Mouse (Mus musculus) T-helper 17 cell (primary cell): ENCODE data around the gene Kcnq1.

ENCODE experiments used
- in situ Hi-C, 2 experiments: fragments of 300-600 bp; cut with MboI, MseI; formaldehyde crosslinking; loops; 1 replicate in 1 of 2; 2 replicates in 1 of 2; pipeline ENCODE4 v1.15.1; 2025; ENCODE audit warnings: high pct_unique_total_duplicates in 2 of 2

Kcnq1 gene

DNA sequence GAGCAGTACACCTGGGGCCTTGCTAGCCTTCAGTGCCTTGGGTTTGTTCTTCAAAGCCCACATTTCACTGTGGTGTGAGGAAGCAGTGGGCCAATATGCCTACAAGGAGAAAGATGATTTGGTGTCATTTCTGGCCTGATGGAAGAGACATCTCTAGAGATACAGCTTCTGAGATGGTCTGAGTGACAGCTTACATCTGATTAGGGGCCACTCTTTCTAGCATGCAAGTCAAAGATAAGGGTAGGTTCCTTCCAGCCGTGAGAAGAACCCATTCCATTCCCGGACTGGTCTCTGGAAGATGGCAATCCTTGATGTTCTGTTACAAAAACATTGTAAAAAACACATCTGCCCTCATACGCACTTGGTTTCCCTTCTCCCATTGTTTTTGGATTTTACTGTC, 63.2 kb downstream of the Kcnq1 start:
- in situ Hi-C loops: no loop called here

DNA sequence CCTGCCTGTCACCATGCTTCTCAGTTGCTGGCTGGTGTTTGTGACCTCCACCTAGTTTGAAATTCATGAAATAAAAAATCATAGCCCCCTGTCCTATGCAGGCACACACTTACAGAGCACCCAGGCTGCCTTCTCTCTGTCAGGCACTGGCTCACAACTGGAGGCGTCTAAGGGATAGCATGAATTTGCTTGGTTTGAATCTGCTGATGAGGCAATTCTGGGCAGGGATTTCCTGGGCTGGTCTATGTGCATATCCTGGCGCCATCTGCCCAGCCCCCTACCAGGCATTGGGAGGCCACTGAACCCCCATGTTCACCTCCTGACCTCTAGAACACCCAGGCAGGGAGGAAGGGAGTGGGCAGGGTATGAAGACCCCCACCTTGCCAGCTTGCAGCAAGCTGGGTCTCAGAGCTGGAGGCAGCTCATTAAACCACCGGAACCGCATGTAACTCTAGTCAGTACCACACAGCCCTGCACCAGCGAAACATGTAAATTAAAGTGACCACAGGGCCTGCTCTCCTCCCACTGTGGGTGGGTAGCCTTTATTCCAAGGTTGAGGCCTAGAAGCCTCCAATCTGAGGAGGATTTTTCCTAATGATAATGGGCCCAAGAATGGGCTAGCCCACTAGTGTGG, 66.9 kb downstream of the Kcnq1 start:
- in situ Hi-C loops: no loop called here

DNA sequence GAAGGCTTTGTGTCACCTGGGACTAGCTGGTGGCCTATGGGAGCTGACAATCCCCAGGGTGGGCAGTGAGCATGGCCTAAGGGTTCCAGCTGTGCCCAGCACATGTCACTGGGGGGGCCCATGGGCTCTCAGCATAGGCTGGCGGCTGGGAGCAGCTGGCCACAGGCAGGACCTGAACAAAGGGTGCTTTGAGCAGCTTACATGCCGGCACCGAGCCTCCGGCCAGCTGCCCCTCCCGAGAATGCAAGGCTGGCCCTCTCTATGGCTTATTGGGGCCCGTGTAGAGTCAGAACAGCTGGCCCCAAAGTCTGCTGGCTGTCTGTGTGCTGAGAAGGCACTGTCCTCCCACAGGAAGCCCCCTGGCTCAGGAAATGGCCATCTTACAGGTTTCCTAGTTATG, 68.5 kb downstream of the Kcnq1 start:
- in situ Hi-C loops: no loop called here

DNA sequence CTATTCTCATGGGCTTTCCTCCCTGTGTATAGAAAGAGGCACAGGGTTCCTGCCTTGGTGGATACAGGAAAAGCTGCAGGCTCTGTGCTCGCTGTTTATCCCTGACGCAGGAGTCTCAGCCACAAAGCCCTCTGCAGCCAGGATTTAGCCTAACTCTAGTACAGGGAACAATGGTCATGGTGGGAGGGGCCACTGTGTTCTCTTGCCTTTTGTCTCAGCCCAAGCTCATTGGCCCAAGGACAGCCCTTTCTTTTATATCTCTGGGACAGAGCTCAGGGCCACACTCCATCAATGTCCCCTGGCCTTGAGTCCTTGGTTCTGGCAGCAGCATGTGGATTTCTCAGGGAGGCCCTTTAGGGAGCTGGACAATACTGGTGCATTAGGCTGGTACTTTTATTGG, 72.7 kb downstream of the Kcnq1 start:
- in situ Hi-C loops: no loop called here

DNA sequence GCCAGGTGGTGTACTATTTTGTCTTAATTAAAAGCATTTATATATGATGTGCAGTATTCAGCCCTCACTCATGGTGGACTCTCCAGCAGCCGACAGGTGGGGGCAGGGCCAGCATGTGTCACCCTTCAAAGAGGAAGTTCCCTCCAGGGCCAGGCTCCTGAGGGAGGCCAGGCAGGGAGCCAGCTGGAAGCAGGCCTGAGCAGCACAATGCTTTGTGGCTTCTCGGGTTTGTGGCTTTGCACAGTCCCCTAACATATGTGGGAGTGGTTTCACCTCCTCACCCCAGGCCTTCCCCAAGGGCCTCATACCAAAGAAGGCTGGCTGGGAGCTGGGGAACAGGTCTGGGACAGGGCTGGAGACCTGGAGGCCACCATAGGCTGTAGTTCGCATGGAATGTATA, 74.6 kb downstream of the Kcnq1 start:
- in situ Hi-C loops: no loop called here

DNA sequence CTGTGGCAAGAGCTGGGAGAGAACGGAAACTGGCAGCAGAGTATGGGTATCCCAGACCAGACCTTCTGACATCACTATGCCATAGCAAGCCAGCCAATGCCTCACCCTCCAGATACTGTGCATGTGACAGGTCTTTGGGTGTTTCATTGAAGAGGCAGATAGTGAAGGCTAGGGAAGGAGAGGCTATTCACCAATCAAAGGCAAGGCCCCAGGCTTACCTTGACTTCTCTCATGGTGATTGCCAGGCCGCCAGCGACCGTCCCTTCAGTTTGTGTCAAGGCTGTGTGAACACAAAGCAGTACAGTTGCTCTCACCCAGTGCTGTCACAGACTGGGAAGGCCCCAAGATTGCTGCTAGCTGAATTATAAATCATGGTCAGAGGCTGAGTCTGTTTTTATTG, 75.1 kb downstream of the Kcnq1 start:
- in situ Hi-C loops: no loop called here

DNA sequence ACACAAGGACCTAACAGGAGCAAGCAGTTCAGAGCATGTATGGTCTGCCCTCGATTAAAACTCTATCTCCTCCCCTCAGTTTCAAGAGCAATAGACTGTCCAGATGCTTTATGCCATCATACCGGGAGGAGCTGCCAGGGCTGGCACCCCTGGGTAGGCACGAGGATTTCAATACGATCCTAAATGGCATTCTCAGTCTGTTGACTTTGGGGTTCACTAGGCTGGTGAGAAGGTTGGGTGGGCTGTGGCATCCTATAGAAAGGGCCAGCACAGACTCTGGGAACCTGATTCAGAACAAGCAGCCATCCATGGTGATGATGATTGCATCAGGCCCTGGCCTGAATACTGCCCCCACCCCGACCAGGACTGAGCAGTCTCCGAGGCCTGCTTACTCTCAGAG, 79.3 kb downstream of the Kcnq1 start:
- in situ Hi-C loops: no loop called here

DNA sequence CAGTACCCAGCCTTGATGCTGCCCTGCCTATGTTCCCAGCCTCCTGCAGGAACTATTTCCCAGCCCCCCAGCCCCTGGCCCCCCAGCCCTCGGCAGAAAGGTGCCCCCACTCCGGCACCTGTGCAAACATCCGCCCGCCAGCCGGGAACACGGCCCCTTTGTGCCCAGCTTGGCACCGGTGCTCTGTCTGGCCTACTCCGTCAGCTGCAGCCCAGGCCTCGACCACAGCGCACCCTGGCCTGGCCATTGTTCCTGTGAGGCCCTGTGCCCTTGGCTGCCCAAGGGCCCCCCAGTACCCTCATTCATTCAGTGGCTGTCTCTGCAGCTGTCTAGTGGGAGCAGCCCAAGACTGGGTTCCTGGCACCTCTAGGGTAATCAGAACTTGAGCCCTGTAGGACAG, 80.2 kb downstream of the Kcnq1 start:
- in situ Hi-C loops: no loop called here

DNA sequence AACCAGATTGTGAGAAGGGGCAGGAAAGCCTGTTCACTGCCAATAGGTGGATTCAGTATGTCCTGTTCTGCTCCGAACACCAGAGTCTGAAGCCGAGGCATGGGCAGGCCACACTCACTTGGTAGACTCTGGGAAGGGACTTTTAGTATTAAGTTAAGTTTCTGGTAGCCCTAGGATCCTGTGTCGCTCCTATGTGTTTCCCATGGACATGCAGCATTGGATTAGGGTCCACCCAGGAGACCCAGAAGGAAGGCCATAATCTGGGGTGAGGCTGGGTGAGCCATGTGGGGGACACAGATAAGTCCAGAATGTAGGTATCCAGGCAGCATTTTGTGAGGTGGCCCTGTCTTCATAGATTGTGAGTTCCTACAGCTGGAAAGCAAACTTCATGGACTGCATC, 81.0 kb downstream of the Kcnq1 start:
- in situ Hi-C loops: no loop called here

DNA sequence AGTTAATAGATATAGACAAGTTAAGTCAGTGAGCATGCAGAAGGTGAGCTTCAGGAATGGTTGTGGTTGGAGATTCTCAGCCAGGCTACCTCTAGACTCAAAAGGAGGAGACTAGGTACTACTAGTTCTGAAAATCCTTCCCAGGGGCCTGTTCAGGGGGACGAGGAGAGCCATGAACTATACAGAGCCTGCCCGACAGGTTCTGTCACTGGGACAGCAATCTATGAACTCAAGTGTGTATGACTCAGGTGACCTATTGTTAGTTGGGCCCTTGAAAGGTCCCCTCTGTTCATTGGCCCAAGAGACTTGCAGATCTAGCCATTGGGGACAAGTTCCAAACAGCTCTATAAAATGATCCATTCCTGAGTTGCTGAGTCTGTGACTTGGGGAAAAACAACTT, 82.4 kb downstream of the Kcnq1 start:
- in situ Hi-C loops: no loop called here

DNA sequence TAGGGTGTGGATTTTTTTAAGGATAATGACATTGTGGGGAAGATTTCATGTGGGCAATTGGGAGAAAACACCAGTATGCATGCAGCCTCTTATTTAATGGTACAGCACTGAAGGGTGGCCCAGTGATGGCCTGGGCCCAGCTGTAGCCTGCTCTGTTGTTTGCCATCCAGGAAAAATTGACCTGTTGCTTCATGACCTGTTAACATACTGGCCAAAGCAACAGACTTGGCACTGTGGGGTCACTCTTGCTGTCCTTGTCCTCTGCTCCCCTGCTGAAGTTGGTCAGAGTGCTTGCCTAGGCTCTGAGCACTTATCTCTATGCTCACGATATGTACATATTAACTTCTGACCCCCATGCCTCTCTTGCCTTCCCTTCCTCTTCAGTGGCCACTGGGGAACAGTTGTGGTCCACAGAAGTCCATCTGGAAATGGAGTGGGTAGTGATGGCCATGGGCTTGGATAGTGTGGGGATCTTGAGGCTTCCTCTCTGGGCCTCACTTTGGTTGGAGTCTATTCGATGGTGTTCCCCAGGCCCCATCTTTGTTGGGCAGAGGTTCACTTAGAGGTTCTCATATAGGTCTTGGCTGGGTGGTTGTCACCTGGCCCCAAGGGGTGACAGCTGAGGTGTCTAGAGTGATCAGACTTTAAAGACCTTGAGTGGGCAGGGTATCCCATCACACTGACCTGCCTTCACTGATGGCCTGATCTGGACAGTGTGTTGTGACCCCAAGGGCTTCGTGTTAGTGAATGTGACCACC, 84.0 kb downstream of the Kcnq1 start:
- in situ Hi-C loops: no loop called here

DNA sequence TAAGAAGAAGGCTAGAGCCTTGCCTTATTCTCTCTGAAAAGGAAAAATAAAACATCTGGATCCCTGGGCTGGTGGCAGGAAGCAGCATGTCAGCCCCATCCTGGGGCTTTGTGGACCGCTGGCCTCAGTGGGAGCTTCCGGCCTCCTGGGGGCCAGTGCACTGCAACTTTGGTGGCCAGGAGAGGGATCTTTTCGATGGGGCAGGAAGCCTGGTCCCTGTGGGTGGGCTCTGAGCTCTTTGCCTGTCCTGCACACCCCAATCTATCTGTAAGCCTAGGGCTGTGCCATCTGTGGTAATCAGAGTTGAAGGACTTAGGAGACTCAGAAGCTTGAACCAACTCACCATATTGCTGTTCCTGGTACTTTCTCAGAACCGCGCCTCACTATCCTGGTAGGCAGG, 84.7 kb downstream of the Kcnq1 start:
- in situ Hi-C loops: no loop called here

DNA sequence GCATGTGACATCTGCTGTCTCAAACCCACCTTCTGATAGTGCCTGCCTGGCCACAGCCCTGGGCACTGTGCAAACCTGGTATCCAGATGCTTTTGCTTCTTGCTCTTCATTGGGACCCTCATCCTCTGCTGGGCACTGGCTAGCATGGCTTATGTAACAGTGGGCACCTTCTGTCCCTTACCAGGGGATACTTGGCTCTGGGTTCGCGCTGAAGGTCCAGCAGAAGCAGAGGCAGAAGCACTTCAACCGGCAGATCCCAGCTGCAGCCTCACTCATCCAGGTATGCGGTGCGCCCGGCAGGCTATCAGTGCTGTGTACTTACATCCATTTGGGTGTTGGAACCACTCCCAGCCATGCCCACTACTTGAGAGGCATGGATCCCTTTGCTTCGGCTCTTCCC, 86.2 kb downstream of the Kcnq1 start:
- in situ Hi-C loops: no loop called here

DNA sequence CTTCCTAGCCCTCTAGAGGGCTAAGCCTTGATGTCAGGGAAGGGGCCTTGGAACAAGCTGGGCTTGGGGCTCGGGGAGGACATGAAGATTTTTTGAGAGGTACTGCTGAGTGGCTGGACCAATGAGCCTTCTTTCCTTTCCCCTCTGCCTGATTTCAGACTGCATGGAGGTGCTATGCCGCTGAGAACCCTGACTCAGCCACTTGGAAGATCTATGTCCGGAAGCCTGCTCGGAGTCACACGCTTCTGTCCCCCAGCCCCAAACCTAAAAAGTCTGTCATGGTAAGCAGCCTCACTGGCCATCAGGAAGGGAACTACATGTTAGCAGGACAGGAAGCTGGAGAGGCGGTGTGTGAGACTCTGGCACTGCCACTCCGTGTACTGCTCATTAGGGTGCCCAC, 87.9 kb downstream of the Kcnq1 start:
- in situ Hi-C loops: no loop called here

DNA sequence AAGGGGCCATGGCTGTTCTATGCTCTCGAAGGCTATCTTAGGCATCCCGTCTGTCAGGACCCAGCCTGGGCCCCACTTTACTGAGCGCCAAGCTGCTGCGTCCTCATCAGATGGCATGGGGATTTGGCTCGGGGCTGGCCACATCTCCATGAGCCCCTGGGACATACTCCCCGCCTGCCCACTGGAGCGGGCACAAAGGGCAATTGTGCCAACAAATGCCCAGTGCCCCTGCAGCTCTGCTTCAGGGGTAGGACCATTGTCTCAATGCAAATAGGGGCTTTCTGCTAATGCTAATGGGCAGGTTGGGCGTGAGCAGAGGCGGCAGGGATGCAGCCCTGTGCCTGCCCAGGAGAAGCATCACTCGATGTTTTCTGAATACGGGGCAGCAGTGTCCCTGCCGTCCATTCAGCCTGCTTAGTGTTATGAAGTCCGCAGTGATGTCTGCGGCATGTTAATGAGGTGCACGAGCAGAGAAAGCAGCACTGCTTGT, 91.8 kb downstream of the Kcnq1 start:
- in situ Hi-C loops: loop anchor here in 1 of 2 experiments (5.0 kb wide), 1 partner anchor 1219 kb away; no protein-coding TSS in a partner anchor

DNA sequence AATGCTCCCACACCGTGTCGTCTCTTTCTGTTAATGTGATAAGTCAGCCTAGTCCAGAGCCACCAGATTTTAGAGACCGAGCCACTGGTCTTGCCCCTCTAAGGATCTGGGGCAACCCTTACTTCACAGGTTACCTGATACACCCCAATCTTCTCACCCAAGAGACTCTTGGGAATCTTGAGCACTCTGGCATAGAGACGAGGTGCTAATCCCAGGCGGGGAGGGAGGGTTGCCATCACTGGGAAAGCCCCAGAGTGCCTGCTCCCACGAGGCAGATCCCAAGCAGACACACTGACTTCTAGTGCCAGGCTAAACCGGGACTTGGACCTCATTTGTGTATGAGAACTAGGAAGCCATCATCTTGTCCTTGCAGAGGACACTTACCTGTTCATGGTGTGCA, 92.3 kb downstream of the Kcnq1 start:
- in situ Hi-C loops: loop anchor here in 1 of 2 experiments (5.0 kb wide), 1 partner anchor 1219 kb away; no protein-coding TSS in a partner anchor

DNA sequence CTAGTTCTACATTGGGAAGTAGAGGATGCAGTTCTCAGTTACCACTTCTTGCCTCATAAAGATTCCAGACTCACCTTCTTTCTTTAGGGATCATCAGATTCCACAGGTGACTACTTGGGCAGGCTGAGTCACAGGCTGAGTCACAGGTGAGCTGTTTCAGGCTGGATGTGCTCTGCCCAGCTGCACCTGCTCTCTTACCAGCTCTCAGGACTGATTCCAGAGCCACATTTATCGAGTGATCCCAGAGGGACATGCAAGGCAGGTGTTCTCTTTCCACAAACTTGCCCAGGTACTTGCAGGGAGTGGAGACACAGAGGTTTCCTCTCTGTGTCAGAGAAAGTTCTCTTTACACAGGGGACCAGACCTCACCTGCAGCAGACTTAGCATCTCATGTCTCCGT, 95.1 kb downstream of the Kcnq1 start:
- in situ Hi-C loops: no loop called here

DNA sequence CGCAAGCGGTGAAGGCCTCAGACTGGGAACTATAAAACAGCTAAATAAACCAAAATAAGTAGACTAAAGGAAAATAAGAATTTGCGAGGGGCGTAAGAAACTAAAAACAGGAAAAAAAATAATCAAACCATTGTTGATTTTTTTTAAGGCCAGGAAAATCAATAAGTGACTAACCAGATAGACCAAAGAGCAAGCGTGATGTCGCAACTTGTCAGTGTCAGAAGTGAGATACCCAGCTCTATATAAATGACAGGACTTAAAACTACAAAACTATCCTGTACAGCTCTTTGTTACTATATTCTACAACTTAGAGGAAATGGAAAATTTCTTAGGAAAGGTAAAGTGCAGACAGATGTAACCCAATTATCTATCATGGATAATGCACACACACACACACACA, 97.7 kb downstream of the Kcnq1 start:
- in situ Hi-C loops: no loop called here

DNA sequence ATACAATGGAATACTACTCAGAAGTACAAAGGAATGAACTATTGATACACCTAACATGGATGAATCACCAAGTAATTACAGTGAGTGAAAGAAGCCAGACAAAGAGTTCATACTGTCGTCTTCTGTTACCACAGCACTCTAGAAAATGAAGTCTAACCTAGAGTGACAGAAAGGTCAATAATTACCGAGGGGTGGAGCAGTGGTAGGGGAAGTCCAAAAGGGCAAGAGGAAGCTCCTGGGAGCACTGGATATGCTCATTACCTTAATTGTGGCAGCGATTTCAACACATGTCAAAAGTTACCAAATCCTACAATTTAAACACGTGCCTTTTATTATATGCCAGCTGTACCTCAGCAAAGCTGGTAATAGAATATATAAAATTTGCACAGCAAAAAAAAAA, 100.9 kb downstream of the Kcnq1 start:
- in situ Hi-C loops: no loop called here

DNA sequence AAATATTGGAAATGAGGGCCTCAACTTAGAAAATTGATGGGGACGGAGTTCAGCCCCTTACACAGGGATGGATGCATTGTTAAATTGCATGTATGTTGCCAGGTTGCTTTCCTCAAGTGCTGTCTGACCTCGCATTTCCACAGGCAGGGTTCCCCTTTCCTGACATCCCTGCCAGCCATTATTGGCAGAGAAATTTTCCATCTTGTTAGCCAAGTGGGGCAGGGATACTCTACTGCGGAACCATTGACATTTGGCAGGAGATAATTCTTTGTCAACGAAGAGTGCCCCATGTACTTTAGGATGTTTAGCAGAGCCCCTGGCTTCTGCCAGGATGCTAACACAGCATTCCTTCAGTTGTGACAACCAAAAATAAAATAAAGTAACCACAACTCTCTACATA, 104.6 kb downstream of the Kcnq1 start:
- in situ Hi-C loops: no loop called here

DNA sequence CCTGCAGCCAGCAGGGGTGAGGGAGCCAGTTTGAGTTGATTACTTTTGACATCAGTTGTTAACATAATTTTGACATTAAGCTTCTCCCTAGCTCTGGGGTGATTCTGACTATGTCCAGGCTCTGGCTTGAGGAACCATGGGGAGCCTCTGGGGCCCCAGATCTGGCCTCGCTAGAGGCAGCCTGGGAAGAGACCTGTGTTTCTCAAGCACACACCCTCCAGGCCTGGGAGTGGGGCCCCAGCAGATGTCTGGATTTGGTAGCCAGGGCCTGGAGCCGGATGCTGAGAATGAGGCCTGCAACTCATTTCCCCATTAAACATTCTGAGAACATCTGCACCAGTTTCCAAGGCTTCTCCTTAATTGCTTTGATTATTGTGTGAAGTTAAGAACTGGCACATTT, 145.0 kb downstream of the Kcnq1 start:
- in situ Hi-C loops: no loop called here

DNA sequence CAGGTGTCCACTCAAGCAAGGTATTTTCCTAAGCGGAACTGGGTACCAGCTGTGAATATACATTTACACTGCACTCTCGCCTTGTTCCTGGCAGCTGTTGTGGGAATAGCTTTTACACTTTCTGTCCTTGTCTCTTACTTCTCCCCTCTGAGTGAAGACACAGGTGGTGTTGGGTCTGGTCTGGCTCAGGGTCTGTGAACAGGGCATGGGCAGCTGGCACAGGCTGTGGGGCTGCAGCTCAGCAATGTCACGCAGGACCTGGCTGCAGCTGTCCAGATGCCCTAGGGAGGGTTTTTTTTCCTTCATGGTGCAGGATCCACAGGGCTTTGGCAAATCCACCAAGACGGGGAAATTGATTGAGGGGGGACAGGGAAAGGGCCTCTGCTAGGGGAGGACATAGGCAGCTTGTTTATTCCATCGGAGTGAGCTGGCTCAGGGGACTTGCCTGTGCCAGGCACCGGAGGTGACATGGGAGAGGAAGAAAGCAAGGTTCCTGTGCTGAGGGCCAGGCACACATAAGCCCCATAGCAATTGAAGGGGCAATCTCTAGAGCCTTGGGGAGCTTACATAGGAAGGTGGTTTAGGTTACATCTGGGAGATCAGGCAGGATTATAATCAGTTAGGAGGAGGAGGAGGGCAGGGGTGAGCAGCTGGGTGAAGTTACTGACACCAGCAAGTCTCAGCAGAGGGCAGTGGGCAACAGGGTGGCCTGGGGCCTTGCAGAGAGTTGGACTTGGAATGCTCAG, 147.1 kb downstream of the Kcnq1 start:
- in situ Hi-C loops: no loop called here

DNA sequence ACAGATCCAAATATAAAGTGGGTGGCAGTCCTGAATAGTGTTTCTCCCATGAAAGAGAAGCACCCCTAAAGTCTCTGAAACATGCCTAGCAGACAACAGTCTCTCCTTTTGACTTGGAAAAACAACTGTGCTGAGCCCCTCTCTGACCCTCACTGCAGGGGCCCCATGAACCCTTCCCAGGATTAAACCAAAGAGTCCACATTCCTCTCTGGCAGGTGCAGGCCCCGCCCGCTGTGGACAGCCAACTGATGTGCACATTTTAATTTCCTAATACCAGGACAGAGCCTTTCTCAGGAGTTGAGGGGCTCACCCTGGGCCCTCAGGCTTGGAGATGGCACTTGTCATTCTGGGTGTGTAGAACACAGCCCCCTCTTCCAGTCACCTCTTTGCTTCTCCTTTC, 148.7 kb downstream of the Kcnq1 start:
- in situ Hi-C loops: no loop called here
